Mouse (Mus musculus) testis, postnatal 14 days (tissue): ENCODE results near the gene Cdk8.

ENCODE experiments used
- DNase-seq: peaks from one replicate; pipeline ENCODE4 v3.0.0; 2021; ENCODE audit warnings: low spot score

Gene Cdk8

DNA sequence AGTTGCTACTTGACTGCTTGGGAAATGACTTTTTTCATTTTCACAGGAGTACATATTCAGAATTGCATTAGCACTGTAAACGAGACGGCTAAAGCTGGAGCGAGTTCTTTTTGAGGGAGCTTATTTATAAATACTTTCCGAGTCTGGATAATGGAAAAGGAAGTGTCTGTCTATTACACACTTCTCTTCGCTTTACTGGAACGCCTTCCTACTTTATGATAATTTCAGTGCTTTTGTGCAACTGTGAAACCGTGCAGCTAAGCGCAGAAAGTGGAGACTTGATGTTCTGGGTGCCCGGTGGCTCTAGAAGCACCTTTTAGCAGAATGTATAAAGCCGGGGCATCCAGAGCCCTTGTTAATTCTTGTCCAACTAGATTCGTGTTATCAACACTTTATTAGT is 1.8 kb downstream of the Cdk8 start:
- no peak for DNase-seq

DNA sequence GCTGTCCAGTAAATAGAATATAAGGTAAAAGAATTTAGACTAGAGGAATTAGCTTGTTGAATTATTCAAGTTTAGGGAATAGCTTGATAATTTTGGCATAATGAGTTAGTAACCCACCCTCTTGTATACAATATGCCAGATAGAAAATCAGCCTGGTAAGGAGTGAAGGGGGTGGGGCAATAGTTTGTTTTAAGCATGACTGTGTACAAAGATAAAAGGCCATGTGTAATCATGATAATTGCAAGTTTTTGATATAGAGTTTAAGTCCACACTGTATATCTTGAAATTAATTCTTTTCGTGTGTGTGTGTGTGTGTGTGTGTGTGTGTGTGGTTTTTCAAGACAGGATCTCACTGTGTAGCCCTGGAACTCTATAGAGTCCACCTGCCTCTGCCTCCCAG is 3.3 kb downstream of the Cdk8 start:
- DNase-seq: no peak

DNA sequence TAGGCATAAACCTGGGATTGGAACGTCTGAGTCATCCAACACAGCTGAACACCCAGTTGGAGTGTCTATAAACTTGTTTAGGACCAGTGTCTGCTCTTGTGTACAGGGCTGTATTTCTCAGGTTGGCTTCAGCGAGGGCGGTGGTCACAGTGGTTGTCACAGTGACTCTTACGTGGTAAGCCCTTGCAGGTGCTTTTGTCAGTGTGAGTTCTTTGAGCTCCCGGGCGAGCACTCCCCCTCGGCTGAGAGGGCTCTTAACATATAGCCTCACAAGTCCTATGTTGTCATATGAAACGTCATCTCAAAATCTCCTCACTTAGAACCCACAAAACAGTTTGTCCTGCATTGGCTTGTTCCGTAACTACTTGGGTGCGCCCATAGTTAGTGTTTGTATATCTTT is 7.2 kb downstream of the Cdk8 start:
- no peak for DNase-seq

DNA sequence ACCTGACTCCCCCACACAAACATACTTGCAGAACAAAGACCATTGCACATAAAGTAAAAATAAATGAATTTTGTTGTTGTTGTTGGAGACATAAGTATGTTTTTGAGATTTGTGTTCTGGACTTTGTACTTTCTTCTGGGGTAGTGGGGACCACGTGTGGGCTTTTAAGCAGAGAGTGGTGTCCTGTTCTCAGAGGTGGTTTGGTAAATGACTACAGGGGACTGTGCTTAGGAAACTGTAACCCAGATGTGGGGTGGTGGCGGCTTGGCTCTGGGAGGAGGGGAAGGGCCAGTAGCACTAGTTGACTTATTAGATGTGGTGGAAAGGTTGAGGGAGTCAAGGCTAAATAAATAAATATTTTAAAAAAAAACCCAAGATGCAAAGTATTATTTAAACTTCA is 9.7 kb downstream of the Cdk8 start:
- no peak for DNase-seq

DNA sequence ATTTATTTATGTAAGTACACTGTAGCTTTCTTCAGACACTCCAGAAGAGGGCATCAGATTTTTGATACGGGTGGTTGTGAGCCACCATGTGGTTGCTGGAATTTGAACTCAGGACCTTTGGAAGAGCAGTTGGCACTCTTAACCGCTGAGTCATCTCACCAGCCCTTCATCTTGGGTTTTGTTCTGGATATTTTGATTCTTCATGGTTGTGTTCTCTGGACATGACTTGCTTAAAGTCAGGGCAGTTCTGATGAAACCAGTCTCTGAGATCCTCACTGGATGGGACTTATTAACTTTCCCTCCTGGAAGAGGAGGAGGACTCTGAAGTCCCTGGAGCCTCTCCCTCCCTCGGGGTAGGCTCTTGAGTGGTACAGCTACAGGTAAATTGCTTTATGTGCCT is 10.2 kb downstream of the Cdk8 start:
- no peak for DNase-seq

DNA sequence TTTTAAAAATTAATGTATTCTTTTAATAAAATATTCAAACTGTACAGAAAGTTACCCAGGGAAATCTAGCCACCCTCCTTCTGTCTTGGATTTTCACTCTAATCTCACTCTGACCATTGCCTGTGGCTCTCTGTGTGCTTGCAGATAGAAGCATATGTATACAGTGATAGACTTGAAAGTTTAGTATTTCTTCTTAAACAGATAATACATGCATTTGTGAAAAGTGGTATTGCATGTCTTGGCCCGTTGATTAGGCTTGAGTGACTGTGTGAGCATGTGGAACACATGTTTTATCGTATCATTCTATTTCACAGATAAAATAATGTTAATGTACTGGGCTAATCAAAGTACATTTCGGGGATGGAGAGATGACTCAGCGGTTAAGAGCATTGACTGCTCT is 14.2 kb downstream of the Cdk8 start:
- DNase-seq: no peak

DNA sequence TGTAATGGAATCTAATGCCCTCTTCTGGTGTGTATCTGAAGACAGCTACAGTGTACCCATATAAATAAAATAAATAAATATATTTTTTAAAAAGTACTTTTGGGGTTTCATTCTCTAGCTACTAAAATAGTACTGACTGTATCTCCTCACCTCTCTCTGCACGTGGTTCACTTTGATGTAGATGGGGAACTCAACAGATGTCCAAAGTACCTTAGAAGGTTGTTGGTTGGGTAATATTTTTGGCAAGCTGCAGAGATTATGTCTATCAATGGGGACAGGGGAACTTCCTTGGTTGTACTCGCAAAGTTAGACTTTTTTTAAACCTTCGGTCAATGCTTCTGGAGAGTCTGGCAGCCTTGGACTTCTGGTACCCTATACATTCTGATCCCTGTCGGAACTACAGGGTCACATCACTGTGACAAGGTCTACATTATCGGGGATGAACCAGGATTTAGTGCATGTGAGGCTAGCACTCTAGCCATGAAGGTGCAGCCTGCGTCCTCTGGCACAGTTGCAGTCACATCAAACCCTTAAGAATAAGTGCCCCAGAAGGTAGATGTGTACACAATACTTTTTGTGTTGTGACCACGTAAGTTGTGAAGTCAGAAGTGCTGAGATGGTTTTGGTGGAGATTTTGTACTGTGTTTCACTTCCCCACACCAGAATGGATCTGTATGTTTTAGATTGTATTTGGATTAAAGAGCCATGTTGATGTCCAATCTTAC is 14.8 kb downstream of the Cdk8 start:
- no peak for DNase-seq

DNA sequence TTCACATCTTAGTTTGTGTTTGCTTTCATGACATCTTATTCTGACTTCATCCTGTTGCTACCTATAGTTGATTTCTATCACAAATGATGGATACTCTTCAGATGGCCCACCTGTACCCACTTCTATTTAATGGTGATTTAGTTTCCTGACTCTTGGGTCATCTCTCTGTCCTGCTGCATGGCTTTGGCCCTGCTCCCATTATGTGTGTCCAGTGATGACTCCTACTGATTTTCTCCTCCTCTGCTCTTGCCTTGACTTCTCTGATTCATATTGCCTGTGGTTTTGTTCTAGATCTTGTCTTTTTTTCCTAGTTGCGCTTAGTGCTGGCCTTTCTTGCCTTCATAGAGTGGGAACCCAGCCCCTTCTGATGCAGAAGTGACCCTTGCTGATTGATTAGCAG is 15.4 kb downstream of the Cdk8 start:
- DNase-seq: no peak

DNA sequence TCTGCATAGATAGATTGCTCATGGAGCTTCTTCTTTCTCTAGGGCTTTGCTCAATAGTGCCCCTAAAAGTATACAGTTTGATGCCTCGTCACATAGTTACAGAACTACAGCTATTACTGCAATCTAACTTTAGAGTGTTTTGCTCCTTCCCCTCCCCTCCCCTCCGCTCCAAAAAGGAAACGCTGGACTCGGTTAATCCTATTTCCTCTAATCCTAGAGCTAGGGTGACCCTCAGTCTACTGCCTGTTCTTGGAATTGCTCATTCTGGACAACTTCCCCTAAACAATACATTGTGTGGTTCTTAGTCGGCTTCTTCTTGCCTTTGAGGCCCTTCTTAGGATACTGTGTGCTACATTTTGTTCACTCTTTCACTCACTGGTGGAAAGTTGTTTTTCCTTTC is 16.7 kb downstream of the Cdk8 start:
- no peak for DNase-seq

DNA sequence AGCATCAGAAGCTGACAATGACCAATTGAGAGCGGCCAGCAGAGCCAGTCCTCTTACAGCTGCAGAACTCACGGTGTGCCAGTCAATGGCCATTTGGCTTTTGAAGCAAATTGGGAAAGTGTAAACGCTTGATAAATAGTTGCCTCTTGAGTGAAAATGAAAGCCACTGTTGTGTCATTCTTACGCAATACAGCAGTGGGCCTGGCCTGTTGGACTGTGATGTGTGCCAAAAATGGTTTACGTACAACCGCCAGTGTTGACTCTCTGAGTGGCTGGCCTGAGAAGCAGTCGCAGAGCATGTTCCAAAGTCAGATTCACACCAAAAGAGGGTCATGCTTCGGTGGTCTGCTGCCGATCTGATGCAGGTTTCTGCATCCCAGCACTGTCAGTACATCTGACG is 17.7 kb downstream of the Cdk8 start:
- no peak for DNase-seq

DNA sequence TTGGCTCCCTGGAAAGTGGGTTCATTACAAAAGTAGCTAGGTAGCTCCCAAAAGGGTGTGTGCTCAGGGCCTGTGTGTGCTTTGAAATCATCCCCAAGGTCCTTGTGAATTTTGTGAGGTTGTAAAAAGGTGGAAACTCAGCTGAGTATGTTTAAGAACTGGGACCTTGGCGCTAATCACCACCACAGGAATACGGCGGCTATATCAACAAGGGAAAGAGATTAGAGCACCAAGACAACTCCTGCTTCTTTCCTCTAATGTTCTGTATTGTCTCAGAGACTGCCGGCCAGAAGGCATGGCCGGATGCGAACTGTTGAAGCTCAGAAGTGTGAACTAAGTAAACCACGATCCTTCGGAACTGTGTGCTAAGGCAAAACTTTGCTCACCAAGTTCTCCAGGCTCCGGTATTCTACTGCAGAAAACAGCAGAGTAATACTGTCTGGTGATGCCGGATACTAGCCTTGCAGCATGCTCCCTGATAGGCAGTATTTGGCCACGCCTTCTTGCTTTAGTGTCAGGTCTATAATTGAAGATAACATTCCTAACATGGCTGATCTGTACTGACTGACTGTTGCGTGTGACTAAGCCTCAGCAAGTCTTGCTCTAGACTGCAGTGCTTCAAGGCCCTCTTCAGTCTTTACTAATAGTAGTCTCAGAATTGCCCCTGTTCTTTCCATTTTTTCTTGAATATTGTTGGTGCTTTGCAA is 19.5 kb downstream of the Cdk8 start:
- DNase-seq: no peak

DNA sequence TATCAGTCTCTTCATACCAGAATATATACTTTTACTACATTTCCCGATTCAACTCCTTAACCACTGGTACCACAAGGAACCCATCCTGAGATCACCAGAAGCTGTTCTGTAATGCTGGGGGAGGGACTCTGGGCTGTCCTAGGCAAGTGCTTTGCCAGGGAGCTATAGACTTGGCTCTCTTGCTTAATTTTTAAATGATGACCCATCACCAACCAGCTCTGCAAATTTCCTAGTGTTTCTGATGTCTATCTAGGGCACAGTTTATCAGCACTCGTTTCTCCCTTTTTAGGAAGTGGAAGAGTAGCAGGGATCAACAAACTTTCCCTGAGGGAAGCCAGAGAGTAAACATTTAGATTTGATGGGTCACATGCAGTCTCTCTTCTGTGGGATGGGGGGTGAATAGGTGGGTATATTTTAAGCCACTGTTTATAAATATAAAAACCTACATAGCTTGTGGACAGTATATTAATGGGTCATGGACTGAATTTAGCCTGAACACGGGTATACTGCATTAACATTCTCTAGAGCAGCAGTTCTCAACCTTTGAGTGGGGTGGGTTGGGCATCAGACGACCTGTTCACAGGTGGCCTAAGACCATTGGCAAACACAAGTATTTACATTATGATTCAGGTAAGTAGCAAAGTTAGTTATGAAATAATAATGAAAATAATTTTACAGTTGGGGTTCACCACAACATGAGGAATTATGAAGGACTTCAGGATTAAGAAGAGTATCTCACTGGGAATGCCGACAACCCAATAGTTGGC is 20.8 kb downstream of the Cdk8 start:
- DNase-seq: no peak

DNA sequence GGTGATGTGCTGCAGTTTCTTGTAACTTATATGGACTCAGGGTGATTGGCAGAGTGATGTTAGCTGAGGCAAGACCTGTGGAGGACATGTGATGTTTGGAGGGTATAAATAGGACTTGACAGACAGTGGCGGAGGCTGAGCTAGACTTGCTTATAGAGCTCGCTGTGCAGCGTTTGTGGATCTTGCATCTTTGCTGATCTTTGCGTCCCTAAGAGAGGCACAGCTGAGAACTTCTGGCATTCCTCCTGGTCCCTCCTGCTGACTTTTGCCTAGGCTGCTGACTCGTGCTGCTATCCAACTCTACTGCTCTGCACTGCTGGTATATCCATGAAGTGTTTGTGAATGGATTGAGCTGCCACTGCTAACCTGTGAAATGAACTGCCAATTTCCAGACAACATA is 22.6 kb downstream of the Cdk8 start:
- DNase-seq: no peak

DNA sequence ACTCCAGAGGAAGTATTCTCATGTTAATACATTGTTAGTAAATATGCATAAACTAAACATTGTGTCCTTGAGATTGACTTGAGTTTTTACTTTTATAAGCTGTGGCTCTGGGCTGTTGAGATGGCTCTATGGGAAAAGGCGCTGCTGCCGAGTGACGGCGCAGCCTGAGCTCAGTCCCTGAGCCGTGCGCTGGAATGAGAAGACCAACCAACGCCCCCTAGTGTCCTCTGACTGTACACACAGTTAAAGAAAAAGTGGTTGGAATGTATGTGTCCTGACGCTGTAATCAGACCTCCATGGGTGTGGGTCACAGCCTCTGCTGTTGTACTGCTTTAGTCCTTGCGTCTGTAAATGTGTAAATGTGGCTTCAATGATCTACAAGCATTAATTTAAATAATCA is 29.0 kb downstream of the Cdk8 start:
- no peak for DNase-seq

DNA sequence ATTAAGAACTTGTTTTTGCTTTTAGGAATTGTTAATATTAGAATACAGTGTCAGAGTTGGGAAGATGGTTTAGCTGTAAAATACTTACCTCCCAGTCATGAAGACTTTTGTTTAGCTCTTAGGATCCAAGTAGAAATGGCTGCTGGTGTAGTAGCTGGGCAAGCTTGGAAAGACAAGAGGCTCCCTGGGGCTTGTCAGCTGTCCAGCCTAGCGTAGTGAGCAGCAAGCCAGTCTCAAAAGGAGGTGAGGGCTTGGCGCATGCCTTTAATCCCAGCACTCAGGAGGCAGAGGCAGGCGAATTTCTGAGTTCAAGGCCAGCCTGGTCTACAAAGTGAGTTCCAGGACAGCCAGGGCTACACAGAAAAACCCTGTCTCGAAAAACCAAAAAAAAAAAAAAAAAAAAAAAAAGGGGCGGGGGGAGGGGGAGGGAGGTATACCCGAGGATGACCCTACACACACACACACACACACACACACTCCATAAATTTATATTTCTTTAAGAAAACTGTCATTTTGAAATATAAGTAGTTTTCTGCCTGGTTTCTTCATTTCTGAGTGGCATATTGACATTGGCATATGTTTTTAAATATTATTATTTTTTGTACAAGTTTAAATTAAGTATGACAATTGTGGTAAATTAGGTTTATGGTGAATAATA is 35.0 kb downstream of the Cdk8 start:
- no peak for DNase-seq

DNA sequence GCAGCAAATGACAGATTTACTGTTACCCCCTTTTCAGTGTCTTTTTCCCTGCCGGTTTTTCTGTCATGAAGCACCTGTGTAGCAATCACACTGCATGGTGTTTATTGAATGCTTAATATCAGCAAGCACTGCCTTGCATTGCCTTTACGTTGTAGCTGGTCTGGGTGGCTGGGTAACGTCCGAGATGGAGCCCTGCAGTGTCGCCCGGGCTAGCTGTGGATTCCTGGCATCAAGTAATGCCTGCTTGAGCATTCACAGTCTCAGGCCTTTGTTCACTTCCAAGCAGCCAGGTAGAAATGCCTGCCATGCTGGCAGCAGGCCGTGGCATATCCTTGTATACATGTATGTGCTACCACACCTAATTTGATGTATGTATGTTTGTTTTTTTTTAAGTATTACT is 36.7 kb downstream of the Cdk8 start:
- no peak for DNase-seq

DNA sequence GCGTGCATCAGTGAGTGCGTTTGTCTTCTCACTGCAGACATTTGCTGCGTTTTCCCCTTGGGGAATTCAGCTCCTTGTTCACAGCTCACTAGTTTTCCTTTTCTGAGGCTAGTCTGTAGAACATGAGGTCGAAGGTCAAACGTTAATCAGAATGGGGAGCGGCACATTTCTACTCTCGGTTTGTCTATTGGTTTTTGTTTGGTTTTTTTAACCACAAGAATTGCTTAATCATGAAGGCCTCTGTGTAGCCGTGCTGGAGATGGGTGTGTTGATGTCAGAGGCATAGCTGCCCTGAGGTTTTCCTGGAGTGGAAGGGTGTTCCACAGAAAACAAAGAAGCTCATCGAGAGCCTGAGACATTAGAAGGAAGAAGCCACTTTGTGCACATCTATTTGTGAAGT is 39.6 kb downstream of the Cdk8 start:
- no peak for DNase-seq

DNA sequence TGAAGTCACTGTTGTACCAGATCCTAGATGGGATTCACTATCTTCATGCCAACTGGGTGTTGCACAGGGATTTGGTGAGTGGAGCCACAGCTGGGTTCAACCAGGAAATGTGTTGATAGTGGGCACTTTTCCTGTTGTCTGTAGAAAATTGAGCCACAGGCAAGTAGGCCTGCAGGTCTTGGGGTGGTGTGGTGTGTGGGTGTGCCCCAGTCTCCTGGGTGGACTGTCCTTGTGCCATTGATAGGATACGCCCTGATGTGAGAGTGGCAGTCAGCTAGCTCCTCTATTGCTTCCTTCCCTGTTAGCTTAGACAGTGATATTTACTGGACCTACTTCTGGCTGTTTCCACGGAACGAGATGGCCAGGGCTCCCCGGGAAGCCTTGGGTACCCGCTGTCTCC is 40.6 kb downstream of the Cdk8 start:
- no peak for DNase-seq

DNA sequence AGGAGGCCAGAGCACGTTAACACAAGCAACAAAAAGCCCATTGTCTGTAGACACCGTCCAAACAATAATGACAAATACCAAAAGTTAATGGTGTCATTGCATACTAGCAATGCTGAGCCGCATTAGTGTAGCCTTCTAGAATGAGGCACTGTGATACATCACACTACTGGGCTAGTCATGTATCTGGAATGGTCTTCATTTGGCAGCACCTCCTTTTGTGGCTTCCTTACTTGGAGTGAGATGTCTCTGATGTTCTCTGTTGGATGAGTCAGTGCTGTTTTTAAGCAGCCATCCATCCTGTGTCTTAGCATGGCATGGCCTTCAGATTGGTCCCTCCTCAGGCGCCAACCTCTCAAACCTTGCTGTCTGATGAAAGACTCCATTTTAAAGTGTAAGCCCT is 42.1 kb downstream of the Cdk8 start:
- no peak for DNase-seq

DNA sequence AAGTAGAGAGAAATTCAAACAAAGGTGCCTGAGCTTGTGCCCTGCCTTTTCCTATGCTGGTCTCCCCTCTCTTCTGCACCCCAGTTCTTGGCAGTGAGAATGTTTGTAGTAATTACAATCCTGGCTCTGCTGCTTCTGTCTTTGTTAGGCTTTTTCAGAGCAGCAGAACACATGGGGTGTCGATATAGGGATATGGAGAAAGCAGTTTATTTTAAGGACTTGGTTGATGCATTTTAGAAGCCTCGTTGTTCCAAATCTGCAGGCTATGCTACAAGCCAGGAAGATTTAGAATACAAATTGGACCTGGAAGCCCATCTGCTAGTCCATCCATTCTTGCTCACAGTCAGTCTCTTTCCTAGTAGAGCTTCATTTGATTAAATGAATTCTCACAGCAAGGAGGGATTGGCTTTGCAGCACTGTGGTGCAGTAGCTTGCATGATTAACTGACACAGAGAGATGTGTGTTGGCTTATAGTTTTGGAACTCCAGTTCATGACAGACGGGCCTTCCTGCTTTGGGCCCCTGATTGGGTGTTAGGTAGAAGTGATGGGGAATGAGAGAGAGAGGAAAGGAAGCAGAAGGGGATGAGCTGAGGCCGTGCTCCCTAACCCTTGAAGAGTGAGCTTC is 43.5 kb downstream of the Cdk8 start:
- DNase-seq: no peak

DNA sequence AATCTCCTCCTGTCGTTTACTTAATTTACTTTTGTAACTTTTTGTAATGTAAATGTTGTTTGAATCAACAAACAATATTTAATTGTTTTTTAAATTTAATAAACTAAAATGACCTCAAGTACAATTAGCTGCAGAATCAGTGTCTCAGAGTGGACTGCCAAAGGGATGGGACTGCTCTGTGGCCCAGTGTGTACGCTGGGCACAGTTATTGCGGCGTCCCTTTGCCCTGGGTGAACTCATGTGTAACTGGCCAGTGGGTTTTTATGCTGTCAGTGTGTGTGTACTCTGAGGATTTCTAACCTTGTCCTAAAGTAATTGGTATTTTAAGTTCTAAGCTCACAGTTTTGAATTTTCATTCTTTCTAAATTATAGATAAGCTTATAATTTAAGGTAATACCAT is 46.5 kb downstream of the Cdk8 start:
- DNase-seq: no peak

DNA sequence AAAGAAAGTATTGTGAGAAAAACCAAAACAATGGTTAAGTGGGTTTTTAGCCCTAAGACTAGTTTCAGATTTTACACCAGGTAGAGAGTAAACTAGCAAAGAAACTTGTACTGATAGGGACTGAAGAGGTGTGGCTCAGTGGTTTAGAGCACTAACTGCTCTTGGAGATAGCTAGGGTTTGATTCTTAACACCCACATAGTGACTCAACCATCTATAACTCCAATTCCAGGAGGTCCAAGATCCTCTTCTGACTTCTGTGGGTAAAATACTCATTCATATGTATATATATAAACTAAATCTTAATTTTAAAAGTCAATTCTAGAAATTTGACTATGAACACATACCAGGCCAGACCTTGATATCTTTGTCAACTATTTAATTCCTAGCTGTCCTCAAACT is 49.0 kb downstream of the Cdk8 start:
- DNase-seq: no peak
